ENCODE assay signal across 9 mouse cellular contexts in genomic region chr17:86785612-86786011, GRCm38 (mm10). TPM values are rescaled to one million over a fixed set of nuclear protein-coding genes. Genes with fewer than 3 reads are reported as not detected.
A peak's percentile ranks its signal among the peaks of the same experiment; 100 is the strongest.
DNase-seq lines count a peak whose midpoint lies in the region; ATAC-seq and TF ChIP-seq lines count a peak whose summit lies in the region.
"Had no signal": no experiment of that assay in that cellular context is flagged by ENCODE, and none has a peak within 500 bp of the region (broad histone marks: within the 10 kb centered on the region; RNA-seq: fewer than 3 reads in every experiment).

No protein-coding gene starts in this region.

- no peaks in the 10 kb centered on the region for H3K36me3 ChIP-seq in intestine, embryonic 14.5 days (ENCODE audit: control insufficient read depth, insufficient read depth, low read length)
- H3K36me3 ChIP-seq in intestine, postnatal 0 days (ENCODE audit: control insufficient read depth, insufficient read depth), result no peaks in the 10 kb centered on the region
- no peaks in the 10 kb centered on the region for H3K36me3 ChIP-seq in neural tube, embryonic 13.5 days
- H3K36me3 ChIP-seq in neural tube, embryonic 15.5 days, result no peaks in the 10 kb centered on the region
- no peaks in the 10 kb centered on the region for H3K36me3 ChIP-seq in stomach, postnatal 0 days (ENCODE audit: control insufficient read depth, insufficient read depth, low read length)

- H3K4me2 ChIP-seq in intestine, embryonic 14.5 days (ENCODE audit: low read length), result no peak overlapping the region
- no peak overlapping the region for H3K4me2 ChIP-seq in intestine, postnatal 0 days (replicated peaks; ENCODE audit: low read depth)
- H3K4me2 ChIP-seq in neural tube, embryonic 13.5 days, result no peak overlapping the region
- no peak overlapping the region for H3K4me2 ChIP-seq in neural tube, embryonic 15.5 days
- no peak overlapping the region for H3K4me2 ChIP-seq in stomach, postnatal 0 days (replicated peaks; ENCODE audit: low read depth)

- H3K27ac ChIP-seq in intestine, embryonic 14.5 days (ENCODE audit: low read depth), result peak overlapping the region; percentile 9; the same call in 1 of the 2 replicates
- no peak overlapping the region for H3K27ac ChIP-seq in intestine, postnatal 0 days (ENCODE audit: low read depth, low read length)
- 0 out of 2 replicates have a peak overlapping the region, but pooled peaks have one; percentile 33 for H3K27ac ChIP-seq in neural tube, embryonic 13.5 days (replicated peaks)
- H3K27ac ChIP-seq in neural tube, embryonic 15.5 days (replicated peaks), result no peak overlapping the region; the same call in 1 of the 2 replicates
- peak overlapping the region; percentile 58; the same call in 1 of the 2 replicates for H3K27ac ChIP-seq in stomach, postnatal 0 days (replicated peaks)

- no peak for TF ChIP-seq EP300 in stomach, postnatal 0 days (optimal IDR thresholded peaks at IDR 0.05)

- ATAC-seq in intestine, embryonic 14.5 days (replicated peaks; ENCODE audit: low FRiP score, low TSS enrichment, low read depth), result no peak
- ATAC-seq in intestine, postnatal 0 days, result no peak
- no peak for ATAC-seq in neural tube, embryonic 13.5 days (ENCODE audit: low read depth)
- no peak for ATAC-seq in neural tube, embryonic 15.5 days (ENCODE audit: low FRiP score)
- no peak for ATAC-seq in stomach, postnatal 0 days (ENCODE audit: low FRiP score, low TSS enrichment)
- no peak for ATAC-seq in erythroid progenitor cell, adult 5-6 weeks (replicated peaks; ENCODE audit: low FRiP score, poor library complexity, severe bottlenecking)
- ATAC-seq: activated CD4-positive, CD25-positive, alpha-beta regulatory T cell, adult 4 months had no signal

- H3K27me3 ChIP-seq in intestine, embryonic 14.5 days (replicated peaks; ENCODE audit: control insufficient read depth, insufficient read depth, low read length), result no peaks in the 10 kb centered on the region
- H3K27me3 ChIP-seq in intestine, postnatal 0 days (replicated peaks; ENCODE audit: control insufficient read depth, insufficient read depth, low read length), result no peaks in the 10 kb centered on the region
- no peaks in the 10 kb centered on the region for H3K27me3 ChIP-seq in neural tube, embryonic 13.5 days
- H3K27me3 ChIP-seq in neural tube, embryonic 15.5 days (replicated peaks), result no peaks in the 10 kb centered on the region
- H3K27me3 ChIP-seq in stomach, postnatal 0 days (ENCODE audit: control insufficient read depth, insufficient read depth, low read length), result no peaks in the 10 kb centered on the region

- H3K9ac ChIP-seq in intestine, embryonic 14.5 days (ENCODE audit: low read length), result no peak overlapping the region
- H3K9ac ChIP-seq in intestine, postnatal 0 days (ENCODE audit: low read depth, low read length), result no peak overlapping the region
- no peak overlapping the region for H3K9ac ChIP-seq in neural tube, embryonic 13.5 days
- no peak overlapping the region for H3K9ac ChIP-seq in neural tube, embryonic 15.5 days (replicated peaks)
- H3K9ac ChIP-seq in stomach, postnatal 0 days (ENCODE audit: low read length), result no peak overlapping the region

- no peak for TF ChIP-seq CTCF in intestine, postnatal 0 days (IDR thresholded peaks at IDR 0.05; ENCODE audit: low read depth)
- TF ChIP-seq CTCF in stomach, postnatal 0 days (IDR thresholded peaks at IDR 0.05; ENCODE audit: low read depth), result no peak

- H3K9me3 ChIP-seq in intestine, embryonic 14.5 days (ENCODE audit: control insufficient read depth, low read length), result no peaks in the 10 kb centered on the region
- no peaks in the 10 kb centered on the region for H3K9me3 ChIP-seq in intestine, postnatal 0 days (ENCODE audit: control insufficient read depth)
- H3K9me3 ChIP-seq in neural tube, embryonic 13.5 days, result no peaks in the 10 kb centered on the region
- H3K9me3 ChIP-seq in neural tube, embryonic 15.5 days (replicated peaks), result no peaks in the 10 kb centered on the region
- no peaks in the 10 kb centered on the region for H3K9me3 ChIP-seq in stomach, postnatal 0 days (ENCODE audit: control insufficient read depth, low read length)

- peaks cover 10% of the 10 kb centered on the region for H3K4me1 ChIP-seq in intestine, embryonic 14.5 days (replicated peaks; ENCODE audit: control insufficient read depth, insufficient read depth, low read length)
- no peaks in the 10 kb centered on the region for H3K4me1 ChIP-seq in intestine, postnatal 0 days (replicated peaks; ENCODE audit: control insufficient read depth, insufficient read depth, low read length)
- peaks cover 25% of the 10 kb centered on the region for H3K4me1 ChIP-seq in neural tube, embryonic 13.5 days (replicated peaks)
- H3K4me1 ChIP-seq in neural tube, embryonic 15.5 days, result peaks cover 13% of the 10 kb centered on the region
- no peaks in the 10 kb centered on the region for H3K4me1 ChIP-seq in stomach, postnatal 0 days (replicated peaks; ENCODE audit: control insufficient read depth, insufficient read depth)

- 54% methylated on average over 7 of the region's 7 CpGs for WGBS in intestine, embryonic 14.5 days
- 60% methylated on average over 7 of the region's 7 CpGs for WGBS in intestine, postnatal 0 days
- 44% methylated on average over 7 of the region's 7 CpGs for WGBS in neural tube, embryonic 13.5 days
- 55% methylated on average over 7 of the region's 7 CpGs for WGBS in neural tube, embryonic 15.5 days
- 50% methylated on average over 7 of the region's 7 CpGs for WGBS in stomach, postnatal 0 days

- no peak for DNase-seq in intestine, embryonic 14.5 days (ENCODE audit: low spot score)
- peak; percentile 47 to 57 for DNase-seq in layer of hippocampus, postnatal 10 days (ENCODE audit: low spot score in 2 of 2)
- no peak for DNase-seq in stomach, postnatal 0 days (ENCODE audit: low spot score)

- H3K4me3 ChIP-seq in intestine, embryonic 14.5 days (ENCODE audit: low read depth, low read length), result no peak overlapping the region
- no peak overlapping the region for H3K4me3 ChIP-seq in intestine, postnatal 0 days (ENCODE audit: low read depth, low read length)
- no peak overlapping the region for H3K4me3 ChIP-seq in neural tube, embryonic 13.5 days
- no peak overlapping the region for H3K4me3 ChIP-seq in neural tube, embryonic 15.5 days (replicated peaks)
- no peak overlapping the region for H3K4me3 ChIP-seq in stomach, postnatal 0 days (ENCODE audit: low read depth, low read length)

RNA-seq across cellular contexts. Expression of gene Epas1, which starts 32.1 kb away (rescaled TPM):
- polyA plus RNA-seq in intestine, embryonic 14.5 days (2014; fragmentation: Nextera tagmentation; extraction: Ambion mirVana), result 7.7 TPM in 2 replicates
- polyA plus RNA-seq in intestine, postnatal 0 days (2015; fragmentation: Nextera tagmentation; extraction: Ambion mirVana), result 7.4 and 8.7 TPM in 2 replicates
- polyA plus RNA-seq in neural tube, embryonic 13.5 days (2015; fragmentation: Nextera tagmentation; extraction: Ambion mirVana), result 5.5 and 5.8 TPM in 2 replicates
- polyA plus RNA-seq in neural tube, embryonic 15.5 days (2015; fragmentation: Nextera tagmentation; extraction: Ambion mirVana), result 4.5 and 6.1 TPM in 2 replicates
- total RNA-seq in layer of hippocampus, postnatal 10 days (2021), result 10 to 100 TPM; 86.1 to 91.6 TPM
- polyA plus RNA-seq in stomach, postnatal 0 days (2015; fragmentation: Nextera tagmentation; extraction: Ambion mirVana), result 4.7 and 5.5 TPM in 2 replicates
- total RNA-seq in erythroid progenitor cell, adult 5-6 weeks (2015; ENCODE audit: low replicate concordance), result 1.4 TPM in 1 of 2 replicates, not detected in the other
- 0.15 and 0.90 TPM in 2 replicates for total RNA-seq in erythroid progenitor cell, adult 5-6 weeks (2017; ENCODE audit: low replicate concordance)
- total RNA-seq: megakaryocyte-erythroid progenitor cell, adult 5-6 weeks had no signal

Comparison
In these comparisons a context has a peak if more than half of its experiments do, and no peak if none do; other contexts are left out.
1. H3K27ac ChIP-seq: peak in intestine, embryonic 14.5 days (single experiment), neural tube, embryonic 13.5 days (single experiment) and stomach, postnatal 0 days (single experiment); none in intestine, postnatal 0 days (single experiment) and neural tube, embryonic 15.5 days (single experiment).
2. DNase-seq: peak in layer of hippocampus, postnatal 10 days (2 of 2); none in intestine, embryonic 14.5 days (single experiment) and stomach, postnatal 0 days (single experiment).